Mouse (Mus musculus): ENCODE results near the gene Sgsm3.
A peak's percentile ranks its signal among the peaks of the same experiment; 100 is the strongest.

Sgsm3 gene

GRCm38 (mm10) chr15:81027378-81028173, 50.0 kb downstream of the Sgsm3 start:
- peak; percentile 89 for DNase-seq

GRCm38 (mm10) chr15:81030891-81031425, 53.4 kb downstream of the Sgsm3 start:
- DNase-seq = no peak

DNA sequence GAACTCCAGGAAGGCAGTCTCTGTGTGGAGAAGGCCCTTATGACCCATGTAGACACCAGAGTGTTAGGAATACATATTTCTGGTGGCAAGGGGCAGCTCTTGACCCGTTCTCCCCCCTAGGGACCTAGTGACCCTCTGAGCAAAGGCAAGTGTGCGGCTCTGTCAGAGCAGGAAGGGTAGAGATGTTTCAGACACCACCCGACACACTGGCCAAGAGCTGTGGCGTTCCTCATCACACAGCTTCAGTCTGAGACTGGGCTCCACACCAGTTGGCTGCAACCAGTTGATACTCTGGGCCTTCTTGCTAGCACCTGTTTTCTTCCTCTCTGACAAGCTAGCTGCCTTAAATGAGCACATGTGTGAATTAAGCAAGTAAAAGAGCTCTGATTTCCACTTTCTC, 54.0 kb downstream of the Sgsm3 start:
- no peak for DNase-seq

DNA sequence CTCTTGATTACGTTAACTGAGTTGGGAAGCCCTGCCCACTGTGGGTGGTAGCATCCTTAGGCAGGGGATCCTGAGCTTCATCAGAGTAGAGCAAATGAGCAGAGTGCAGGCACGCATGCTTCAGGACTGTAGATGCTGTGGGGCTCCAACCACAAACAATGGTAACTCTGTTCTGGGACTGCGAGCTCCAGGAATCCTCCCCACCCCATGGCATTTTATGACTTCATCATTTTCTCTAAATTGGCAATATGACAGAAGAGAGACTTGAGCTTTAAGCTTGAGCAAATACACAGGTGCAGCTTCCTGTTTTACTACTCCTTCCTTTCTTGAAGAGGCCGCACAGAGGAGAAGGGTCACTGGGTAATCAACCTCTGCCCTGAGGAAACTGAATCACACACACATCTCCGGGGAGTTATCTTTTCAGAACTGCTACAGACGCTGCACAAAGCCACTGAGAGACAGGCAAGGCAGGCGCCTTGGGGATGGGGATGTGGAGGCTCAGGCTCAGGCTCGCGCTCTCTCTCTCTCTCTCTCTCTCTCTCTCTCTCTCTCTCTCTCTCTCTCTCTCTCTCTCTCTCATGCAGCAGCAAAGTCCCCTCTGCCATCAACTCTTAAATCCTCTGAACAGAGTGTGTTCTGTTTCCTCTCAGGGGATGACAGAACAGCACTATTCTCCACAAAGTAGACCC, 55.5 kb downstream of the Sgsm3 start:
- DNase-seq = no peak

DNA sequence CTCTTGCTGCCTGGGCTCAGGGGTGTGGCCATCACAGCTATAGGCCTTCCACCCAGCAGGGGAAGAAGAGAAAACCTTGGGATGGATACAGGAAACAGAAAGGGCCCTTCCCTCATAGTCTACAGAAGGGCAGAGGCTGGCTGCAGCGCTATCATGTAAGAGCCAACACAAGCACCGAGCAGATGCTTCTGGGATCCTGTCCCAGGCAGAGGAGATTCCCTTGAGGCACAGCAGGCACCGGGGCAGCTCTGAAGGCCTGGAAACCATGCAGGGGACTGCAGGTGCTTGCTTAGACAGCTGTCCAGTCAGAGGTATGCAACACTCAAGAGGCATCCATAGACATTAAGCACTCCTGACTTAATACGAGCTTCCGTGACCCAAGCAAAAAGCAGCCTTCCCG, 56.6 kb downstream of the Sgsm3 start:
- no peak for DNase-seq

DNA sequence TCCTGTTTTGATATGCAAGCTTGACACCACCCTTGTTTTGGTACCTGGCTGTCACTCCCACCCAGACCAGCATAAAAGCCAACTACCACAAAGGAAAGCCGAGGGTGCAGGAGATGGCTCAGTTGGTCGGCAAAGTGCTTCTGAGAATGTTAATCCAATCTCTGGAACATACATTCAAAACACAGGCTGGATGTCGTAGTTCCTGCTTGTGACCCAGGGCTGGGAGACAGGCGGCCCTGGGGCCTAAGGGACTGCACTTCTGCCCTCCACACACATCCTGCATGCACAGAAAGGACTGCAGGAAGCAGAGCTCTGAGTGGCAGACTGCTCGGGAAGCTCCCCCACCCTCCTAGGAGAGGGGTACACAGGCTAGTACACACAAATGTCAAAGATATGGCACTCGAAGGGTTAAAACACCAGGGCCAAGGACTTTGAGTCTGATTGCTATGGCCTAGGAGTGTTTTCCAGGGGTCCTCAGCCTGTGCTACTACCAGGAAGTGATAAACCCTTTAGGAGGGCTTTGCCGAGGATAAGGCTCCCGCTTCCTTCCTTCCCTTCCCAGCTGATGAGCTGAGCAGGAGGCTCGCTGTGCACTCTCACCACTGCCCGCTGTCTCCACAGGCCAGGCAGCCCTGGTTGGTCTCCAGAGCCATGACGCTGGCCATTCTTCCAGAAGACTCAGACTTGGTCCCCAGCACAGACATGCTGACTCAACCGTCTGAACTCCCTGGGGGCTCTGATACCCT, 58.0 kb downstream of the Sgsm3 start:
- DNase-seq = no peak

DNA sequence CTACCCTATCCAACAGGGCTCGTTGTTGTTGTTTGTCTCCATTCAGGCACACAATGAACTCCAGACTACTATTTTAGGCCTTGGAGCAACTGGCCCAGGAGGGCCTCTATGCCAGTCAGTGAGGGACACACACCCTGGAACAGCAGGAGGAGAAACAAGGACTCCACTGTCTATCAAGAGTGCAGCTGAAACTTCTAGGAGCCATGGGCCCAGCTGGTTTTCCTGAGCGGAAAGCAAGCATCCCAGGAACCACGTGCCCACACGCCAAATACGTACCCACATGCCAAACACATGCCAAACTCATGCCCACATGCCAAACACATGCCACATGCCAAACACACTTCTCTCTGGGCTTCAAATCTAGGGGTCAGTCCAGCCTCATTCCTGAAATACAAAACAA, 60.9 kb downstream of the Sgsm3 start:
- DNase-seq = no peak

- no peak for DNase-seq
These were observed 64.2 kb downstream of the Sgsm3 start for GRCm38 (mm10) chr15:81041767-81042166.

DNA sequence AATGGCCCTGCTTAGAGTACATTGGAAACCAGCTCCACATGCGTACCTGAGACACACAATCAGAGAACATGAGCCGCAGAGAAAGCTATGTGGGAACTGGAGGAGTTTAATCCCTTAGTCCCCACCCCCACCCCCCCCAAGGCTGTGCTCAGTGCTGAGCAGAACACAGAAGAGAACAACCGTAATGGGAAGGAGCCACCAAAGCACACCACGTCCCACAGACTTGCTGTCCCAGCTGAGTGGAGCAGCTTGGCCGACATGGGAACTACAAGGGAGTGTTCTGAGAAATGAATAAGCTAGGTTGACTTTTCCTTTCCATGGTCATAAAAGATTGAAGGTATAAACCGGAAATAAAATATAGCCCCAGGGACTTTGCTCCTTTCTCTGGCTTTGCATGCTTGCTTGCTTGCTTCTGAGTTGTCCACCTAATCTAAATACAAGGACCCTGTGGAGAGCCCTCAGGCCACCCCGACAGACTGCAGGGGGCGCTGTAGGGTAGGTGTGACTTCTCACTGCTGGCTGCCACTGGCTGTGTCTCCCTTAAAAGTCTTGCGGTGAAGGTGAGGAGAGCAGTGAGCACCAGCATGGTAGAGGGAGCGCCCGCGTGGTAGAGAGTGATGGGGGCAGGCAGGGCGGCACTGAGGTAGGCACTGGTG, 64.8 kb downstream of the Sgsm3 start:
- peak; percentile 53 for DNase-seq

DNA sequence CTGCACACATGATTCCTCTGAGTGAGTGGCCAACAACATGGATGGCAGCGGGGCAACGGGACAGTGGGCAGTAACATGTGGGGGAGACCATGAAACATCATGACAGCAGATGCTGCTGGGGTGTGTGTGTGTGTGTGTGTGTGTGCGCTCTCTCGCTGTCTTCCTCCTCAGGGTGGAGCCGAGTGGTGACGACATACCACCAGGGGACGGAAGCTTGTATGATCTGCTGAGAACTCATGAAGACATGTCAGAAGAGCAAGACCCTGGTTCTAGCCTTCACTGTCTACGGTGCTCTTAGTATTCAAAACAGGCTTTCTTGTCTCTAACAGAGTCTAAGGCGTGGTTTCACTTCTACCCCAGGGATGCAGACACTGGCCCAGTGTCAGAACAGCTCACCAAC, 66.9 kb downstream of the Sgsm3 start:
- no peak for DNase-seq

GRCm38 (mm10) chr15:81045336-81045735, 67.8 kb downstream of the Sgsm3 start:
- peak; percentile 26 for DNase-seq

GRCm38 (mm10) chr15:81046061-81046460, 68.5 kb downstream of the Sgsm3 start:
- no peak for DNase-seq

DNA sequence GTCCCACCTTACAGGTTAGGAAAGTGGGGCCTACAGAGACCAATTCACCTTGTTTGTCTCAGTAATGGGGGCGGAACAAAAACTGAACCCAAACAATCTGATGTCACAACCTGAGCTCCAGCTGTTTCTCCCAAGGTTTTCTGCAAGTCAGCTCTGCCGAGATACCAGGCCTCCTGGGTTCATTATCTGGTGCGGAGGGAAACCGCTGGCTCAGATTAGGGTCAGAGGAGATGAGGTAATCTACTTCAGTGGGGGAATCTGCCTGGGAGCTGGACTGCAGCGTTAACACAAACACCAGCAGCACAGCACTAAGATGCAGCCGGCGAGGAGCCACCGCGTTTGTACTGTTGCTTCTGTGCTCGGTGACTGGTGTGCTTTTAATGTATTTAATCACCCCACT, 69.9 kb downstream of the Sgsm3 start:
- DNase-seq = no peak

DNA sequence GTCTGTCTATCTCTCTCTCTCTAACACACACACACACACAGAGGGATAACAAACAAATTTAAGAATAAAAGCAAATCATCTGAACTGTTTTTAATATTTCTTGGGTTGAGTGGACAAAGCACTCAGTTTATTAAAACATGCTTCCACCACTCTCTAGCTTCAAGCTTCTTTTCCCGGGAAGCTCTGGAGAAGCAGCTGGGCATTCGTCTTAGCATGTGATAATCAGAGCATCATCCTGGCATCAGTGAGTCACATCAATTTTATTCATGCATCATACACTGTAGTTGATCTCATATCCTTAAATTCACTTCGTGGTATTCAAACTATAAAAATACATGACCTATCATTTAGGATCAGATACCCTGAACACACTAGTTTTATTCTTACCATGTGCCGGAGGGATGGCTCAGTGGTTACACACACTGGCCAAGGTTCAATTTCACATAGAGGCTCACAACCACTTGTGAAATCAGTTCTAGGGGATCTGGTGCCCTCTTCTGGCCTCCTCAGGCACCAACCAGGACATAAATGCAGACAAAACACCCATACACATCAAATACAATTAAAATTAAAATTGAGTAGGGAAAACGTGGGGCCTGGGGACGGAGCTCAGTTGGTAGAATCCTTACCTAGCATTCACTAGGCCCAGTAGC, 72.0 kb downstream of the Sgsm3 start:
- peak; percentile 49 for DNase-seq

DNA sequence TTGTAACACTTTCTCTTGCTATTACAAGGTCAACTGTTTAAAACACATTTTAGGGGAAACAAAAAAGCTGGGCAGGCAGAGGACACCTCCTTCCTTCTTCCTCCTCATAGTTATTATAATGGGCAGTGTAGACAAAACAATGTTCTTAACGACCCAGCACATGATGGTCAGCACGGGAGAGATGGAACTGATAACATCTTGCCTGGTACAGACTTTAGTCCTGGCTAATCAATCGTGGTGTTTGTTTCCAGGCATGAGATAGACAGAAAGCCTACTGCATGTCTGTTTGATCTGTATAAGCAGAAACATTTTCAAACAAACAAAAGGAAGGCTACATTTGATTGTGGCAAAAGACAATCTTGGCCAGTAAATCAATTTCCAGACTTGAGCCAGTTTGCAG, 72.9 kb downstream of the Sgsm3 start:
- DNase-seq = no peak

GRCm38 (mm10) chr15:81052491-81052890, 74.9 kb downstream of the Sgsm3 start:
- DNase-seq = no peak

DNA sequence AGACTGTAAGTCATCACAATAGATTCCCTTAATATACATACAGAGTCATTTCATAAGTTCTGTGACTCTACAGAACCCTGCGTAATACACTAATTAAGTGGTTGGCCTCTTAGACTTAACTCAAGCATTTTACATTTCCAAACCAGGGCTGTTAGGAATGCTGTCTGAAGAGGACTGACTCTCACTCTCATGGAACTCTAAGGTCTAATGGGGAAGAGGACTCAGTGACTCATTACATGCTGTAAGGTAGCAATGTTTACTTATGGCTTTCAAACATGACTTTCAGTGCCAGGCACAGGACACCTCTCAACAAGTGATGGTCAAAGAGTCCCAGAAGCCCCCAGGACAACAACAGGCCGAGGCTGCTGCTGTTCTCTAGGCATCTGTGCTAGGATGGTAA, 77.9 kb downstream of the Sgsm3 start:
- no peak for DNase-seq

DNA sequence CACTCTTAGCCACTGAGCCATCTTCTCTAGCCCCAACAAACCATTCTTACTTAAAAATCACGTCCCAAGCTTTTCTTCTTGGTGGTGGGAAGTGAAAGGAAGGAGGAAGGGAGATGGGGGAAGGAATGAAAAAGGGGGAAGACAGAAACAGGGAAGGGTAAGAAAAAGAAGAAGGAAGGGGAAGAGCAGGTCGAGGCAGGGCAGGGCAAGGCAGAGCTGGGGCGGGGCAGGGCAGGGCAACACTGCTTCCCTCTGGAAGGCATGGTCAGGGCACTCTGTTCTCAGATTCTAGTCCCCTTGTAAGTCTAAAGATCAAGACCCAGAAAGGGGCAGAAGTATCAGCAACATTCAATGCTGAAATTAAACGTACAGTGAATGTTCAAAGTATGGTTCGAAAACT, 80.2 kb downstream of the Sgsm3 start:
- DNase-seq = no peak

GRCm38 (mm10) chr15:81060975-81061374, 83.4 kb downstream of the Sgsm3 start:
- DNase-seq = no peak
